Mouse (Mus musculus): ENCODE results near the gene Zmynd11.
"Not testable (repeated sequence)": the region's sequence is repeated elsewhere in the genome, so short reads cannot be mapped to it uniquely, and the experiment has no call there.

The Zmynd11 gene

GRCm38 (mm10) chr13:9764646-9765536 lies at the start of gene Zmynd11:
Gene Zmynd11 (minus strand): TSS chr13:9765330.
- peak; percentile 64 to 80 for DNase-seq

DNA sequence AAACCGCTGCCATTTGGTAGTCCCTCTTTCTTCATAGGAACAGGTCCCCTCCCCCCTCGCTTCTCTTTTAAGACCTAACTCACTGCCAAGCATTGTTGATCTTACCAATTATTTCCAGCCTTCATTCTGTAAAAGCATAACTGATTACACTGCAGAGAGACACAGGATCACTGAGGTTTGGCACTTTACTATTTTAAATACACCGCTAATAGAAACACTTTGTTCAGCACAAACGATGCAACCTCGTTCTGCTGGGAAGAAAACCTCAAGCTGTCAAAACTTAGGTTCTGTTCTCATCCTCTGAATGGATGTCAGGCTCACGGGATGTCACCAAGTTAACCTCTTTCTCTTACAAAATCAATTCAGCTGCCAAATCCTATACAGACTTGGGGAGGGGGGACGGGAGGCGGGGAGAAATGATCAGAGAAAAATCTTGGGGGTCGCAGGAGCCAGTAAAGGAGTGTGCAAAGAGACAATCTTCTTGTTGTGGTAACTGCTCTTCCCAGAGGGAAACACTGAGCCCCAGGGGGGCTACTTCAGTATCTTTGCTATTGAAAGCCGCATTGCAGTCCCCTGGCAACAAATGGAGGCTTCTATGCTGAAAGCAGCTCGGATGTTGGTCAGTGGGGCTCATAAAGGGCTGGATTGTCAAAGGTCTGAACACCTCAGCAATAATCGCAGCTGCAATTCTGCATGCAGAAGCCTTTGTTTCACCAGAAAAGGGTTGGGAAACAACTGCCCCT lies 30.9 kb upstream of the Zmynd11 start:
- peak in 1 of 2 experiments; percentile 5 for DNase-seq

- no peak for DNase-seq
Observed at GRCm38 (mm10) chr13:9786050-9786449, 20.9 kb upstream of the Zmynd11 start.

GRCm38 (mm10) chr13:9783717-9784116 lies 18.6 kb upstream of the Zmynd11 start:
- no peak for DNase-seq

DNA sequence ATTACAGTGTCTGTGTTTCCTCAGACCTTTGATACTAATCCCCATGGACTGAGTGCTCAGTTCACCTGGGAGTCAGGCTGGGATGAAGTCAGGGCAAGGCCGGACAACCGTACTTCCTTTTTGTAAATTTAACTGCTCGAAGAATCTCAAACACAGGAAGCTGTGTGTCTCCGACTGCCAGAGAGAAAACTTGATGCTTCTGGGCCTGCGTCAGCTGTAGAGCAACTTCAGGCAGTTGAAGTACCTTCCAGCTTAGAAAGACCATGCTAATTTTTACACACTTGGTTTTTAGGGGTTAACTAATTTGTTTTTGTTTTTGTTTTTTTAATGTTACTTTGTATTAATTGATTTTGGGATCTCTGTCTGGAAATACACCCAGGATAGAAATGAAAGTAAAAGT lies 10.8 kb upstream of the Zmynd11 start:
- no peak for DNase-seq

GRCm38 (mm10) chr13:9774077-9774476 lies 8.9 kb upstream of the Zmynd11 start:
- DNase-seq = no peak

DNA sequence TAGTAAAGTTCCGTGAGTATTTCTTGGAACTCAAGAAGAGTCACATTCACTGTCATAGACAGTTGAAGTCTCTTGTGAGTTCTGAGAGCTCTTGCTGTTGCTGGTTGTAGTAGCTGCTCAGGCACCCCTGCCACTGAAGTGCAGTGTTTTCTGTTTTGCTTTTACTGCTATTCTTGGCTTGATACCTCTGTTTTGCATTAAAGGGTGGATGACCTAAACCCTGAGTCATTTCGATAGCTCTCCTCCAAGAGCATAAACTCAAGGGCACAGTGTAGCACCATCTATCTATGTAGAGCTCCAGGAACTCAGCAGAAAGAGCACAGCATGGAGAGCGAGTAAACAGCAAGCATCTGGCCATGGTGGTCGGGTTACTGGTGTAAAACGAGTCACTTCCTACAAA lies 2.1 kb upstream of the Zmynd11 start:
- no peak for DNase-seq

GRCm38 (mm10) chr13:9766497-9766896 lies 1.4 kb upstream of the Zmynd11 start:
- no peak for DNase-seq

DNA sequence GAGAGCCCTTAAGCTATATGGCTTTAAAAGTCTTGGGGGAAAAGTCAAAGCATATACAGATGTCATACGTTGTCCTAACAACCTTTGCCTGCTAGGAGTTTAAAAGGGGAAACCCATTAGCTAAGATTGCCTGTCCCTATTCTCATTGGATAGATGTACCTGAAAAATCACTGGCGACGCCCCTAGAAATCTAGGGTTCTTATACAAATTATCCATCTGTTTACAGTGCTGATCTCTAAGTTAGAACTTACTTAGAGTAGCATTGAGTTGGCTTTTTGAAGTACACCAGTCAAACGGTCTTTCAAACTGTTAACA lies 364 bp upstream of the Zmynd11 start:
- no peak for DNase-seq

- DNase-seq = peak; percentile 79 to 87
Observed at GRCm38 (mm10) chr13:9763828-9764645, 1.1 kb downstream of the Zmynd11 start.

GRCm38 (mm10) chr13:9763100-9763827 lies 1.9 kb downstream of the Zmynd11 start:
- DNase-seq = no peak

DNA sequence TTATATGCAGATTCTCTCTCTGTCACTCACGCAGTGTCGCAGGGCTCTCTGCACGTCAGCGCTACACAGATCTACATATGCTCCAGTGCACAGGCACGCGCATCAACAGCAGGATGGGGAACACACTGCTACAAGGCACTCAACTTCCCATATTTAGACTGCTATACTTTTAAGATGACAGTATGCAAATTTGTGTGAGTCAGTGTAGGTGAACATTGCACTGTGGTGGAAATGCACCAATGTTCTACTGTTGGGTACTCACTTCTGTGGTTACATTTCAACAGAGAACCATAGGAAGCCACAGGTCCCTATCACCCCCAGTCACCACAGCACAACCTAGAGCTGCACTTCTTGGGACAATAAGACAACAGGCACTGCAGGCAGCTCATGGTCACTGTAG lies 5.1 kb downstream of the Zmynd11 start:
- DNase-seq = no peak

DNA sequence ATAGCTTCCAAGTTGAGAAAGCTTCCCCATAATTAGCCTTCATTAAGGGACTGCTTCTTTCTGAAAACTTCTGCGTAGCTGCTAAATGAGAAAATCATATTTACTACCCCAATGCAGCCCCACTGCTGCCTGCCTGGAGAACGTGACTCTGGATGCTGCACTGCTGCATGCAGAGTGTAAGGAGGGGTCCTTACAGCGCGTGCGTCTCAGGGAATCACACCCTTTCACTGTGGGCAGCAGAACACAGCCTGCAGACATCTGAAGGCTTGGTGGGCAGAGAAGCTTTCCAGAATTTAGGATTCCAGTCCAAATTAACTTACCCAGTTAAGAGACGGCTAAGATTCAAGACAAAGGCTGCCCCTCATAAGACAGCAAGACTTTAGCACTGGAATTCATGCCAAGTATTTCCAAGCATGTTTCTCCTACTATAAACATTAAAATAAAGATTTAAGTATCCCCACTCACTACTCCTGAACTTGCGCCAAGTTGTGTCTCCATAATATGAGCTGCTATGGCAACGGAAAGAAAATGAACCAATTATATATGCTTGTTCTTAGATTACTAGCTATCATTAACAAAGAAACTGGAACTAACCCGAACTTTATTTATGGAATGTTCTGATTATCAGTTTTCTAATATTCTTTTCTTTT lies 7.2 kb downstream of the Zmynd11 start:
- DNase-seq = no peak

DNA sequence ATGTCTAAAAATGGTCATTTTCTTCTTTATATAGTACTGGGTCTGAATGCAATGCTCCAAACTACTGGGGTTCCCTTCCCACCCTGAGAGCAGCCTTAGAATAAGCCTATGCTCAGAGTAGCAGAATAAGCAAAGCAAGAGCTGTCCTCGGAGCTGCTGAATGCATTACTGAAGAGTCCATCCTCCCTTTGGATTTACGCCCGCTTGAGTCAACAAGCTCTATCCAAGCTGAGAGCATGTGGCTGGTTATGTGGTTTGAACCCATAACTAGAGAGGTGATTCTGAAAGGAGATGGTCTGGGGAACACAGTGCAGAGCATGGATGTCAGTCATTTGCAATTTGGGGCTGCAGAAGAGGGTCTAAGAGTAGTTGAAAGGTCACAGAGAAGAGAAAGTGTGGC lies 11.4 kb downstream of the Zmynd11 start:
- DNase-seq = no peak

GRCm38 (mm10) chr13:9750320-9750719 lies 14.8 kb downstream of the Zmynd11 start:
- no peak for DNase-seq

- DNase-seq = no peak
Observed at GRCm38 (mm10) chr13:9749796-9750195, 15.3 kb downstream of the Zmynd11 start.

DNA sequence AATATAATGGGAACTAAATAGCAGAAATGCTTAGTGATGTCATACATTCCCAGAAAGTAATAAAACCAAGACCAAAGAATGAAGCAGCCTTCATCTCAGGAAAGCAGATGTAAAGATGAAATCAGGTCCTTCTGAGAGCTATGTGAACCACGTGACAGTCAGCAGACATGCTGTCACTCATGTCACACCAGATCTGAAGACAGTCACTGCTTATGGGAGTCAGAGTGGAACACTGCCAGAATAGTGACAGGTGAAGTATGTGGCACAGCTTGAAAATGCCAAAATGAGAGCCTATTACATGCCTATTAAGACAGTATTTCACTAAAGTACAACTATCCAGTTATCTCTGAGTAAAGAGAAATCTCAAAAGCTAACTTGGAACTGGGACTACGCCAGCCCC lies 26.9 kb downstream of the Zmynd11 start:
- no peak for DNase-seq

- DNase-seq = peak in 1 of 2 experiments; percentile 12
Observed at GRCm38 (mm10) chr13:9737024-9737423, 28.1 kb downstream of the Zmynd11 start.

- not testable (repeated sequence) for DNase-seq
Observed at GRCm38 (mm10) chr13:9732262-9732661, 32.9 kb downstream of the Zmynd11 start.

- DNase-seq = no peak
Observed at GRCm38 (mm10) chr13:9729073-9729472, 36.1 kb downstream of the Zmynd11 start.

- DNase-seq = no peak
Observed at GRCm38 (mm10) chr13:9715224-9715623, 49.9 kb downstream of the Zmynd11 start.
